Mouse (Mus musculus): ENCODE data around the gene Olfr270.

DNA sequence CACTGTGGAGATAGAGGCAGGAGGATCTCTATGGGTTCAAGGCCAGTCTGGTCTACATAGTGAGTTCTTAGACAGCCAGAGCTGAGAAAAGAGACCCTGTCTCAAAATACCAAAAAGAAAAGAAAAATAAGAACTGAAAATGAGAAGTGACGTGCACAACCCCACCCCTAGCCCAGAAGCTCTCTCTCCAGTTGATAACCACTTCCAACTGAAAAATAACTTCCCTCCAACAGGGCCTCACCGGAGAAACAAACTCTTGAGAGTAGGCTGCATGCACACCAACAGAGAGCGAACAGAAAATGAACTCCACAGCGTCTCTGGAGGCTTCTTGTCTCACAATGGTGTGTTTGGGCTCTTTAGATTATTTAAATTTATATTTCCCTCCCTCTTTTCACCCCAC lies 33.9 kb upstream of the Olfr270 start:
- TF ChIP-seq EP300 (optimal IDR thresholded peaks at IDR 0.05) = no peak
- no peak for TF ChIP-seq CTCF (IDR thresholded peaks at IDR 0.05; ENCODE audit: low read depth)
